Mouse (Mus musculus): ENCODE data around the gene Asap2.
A peak's percentile ranks its signal among the peaks of the same experiment; 100 is the strongest.

GRCm38 (mm10) chr12:21318143-21318895 lies 328.1 kb downstream of the Asap2 start:
- TF ChIP-seq CTCF (IDR thresholded peaks at IDR 0.05; ENCODE audit: low read depth, low read length) (peak; percentile 80), POLR2A (IDR thresholded peaks at IDR 0.05; ENCODE audit: extremely low read depth, insufficient read depth, low read length) (no peak)
